Mouse (Mus musculus) liver, postnatal 0 days (tissue): Measurements from ENCODE around the gene Gle1.

Source experiments
- CTCF ChIP-seq: sonication (generic); IDR thresholded peaks from 2 replicates; pipeline ENCODE4 v1.5.1; 2016; ENCODE audit warnings: antibody characterized with exemption, low read depth
- EP300 ChIP-seq: IDR thresholded peaks from 2 replicates; pipeline ENCODE4 v1.6.1; 2016; ENCODE audit warnings: antibody characterized with exemption, low read depth, mild to moderate bottlenecking

GRCm38 (mm10) chr2:29973525-29973924 is 38.3 kb downstream of the Gle1 start:
- TF ChIP-seq CTCF (no peak), EP300 (no peak)
